Mouse (Mus musculus): ENCODE measurements at regions not wholly inside any gene's neighbourhood (a gene's known extent, or its start where the extent isn't known, plus 50 kb on each side); places are given as distances from the start of the nearest gene placed in this dataset.

- ATAC-seq (no peak), DNase-seq (ENCODE audit: low read depth, low spot score) (no peak)
- no peak for TF ChIP-seq CTCF (IDR thresholded peaks at IDR 0.05)
- ChIA-PET POLR2A (no interaction called here), CTCF (interaction anchor here (1.1 kb wide), 1 partner anchor 54 kb away, joined by 3 read pairs; no protein-coding TSS in a partner anchor)
- peaks cover 4% of the 10 kb centered on the region for H3K27me3 ChIP-seq
- in situ Hi-C loops (cut with MboI; ENCODE audit: low pct_unique_long_range_greater_than_20kb), result no loop called here
Measured at GRCm38 (mm10) chr1:128765626-128766025, 173.5 kb upstream of the Cxcr4 start.

- in situ Hi-C loops (cut with MboI; ENCODE audit: low pct_unique_long_range_greater_than_20kb), result no loop called here
- H3K27me3 ChIP-seq, result peaks cover 4% of the 10 kb centered on the region
- no peak for ATAC-seq
- POLR2A ChIA-PET, result no interaction called here
- DNase-seq (ENCODE audit: low read depth, low spot score), result no peak
- no peak for TF ChIP-seq CTCF (IDR thresholded peaks at IDR 0.05)
- CTCF ChIA-PET, result interaction anchor here (1.1 kb wide), 1 partner anchor 55 kb away, joined by 3 read pairs; no protein-coding TSS in a partner anchor
Measured at GRCm38 (mm10) chr1:128765142-128765541, 173.0 kb upstream of the Cxcr4 start.

- in situ Hi-C loops (cut with MboI; ENCODE audit: low pct_unique_long_range_greater_than_20kb), result no loop called here
- POLR2A ChIA-PET, result no interaction called here
- no peak for TF ChIP-seq CTCF (IDR thresholded peaks at IDR 0.05)
- peaks cover 4% of the 10 kb centered on the region for H3K27me3 ChIP-seq
- DNase-seq (ENCODE audit: low read depth, low spot score) (no peak), ATAC-seq (no peak)
- CTCF ChIA-PET, result no interaction called here
Measured at GRCm38 (mm10) chr1:128762854-128763253, 170.8 kb upstream of the Cxcr4 start.

- POLR2A ChIA-PET, result no interaction called here
- TF ChIP-seq CTCF (IDR thresholded peaks at IDR 0.05), result no peak
- no peak for ATAC-seq
- in situ Hi-C loops (cut with MboI; ENCODE audit: low pct_unique_long_range_greater_than_20kb), result no loop called here
- H3K27me3 ChIP-seq, result peaks cover 4% of the 10 kb centered on the region
- CTCF ChIA-PET, result no interaction called here
- no peak for DNase-seq (ENCODE audit: low read depth, low spot score)
Measured at GRCm38 (mm10) chr1:128762076-128762475, 170.0 kb upstream of the Cxcr4 start.

- in situ Hi-C loops (cut with MboI; ENCODE audit: low pct_unique_long_range_greater_than_20kb), result no loop called here
- no peak for TF ChIP-seq CTCF (IDR thresholded peaks at IDR 0.05)
- ChIA-PET CTCF (no interaction called here), POLR2A (no interaction called here)
- no peak for ATAC-seq
- DNase-seq (ENCODE audit: low read depth, low spot score), result no peak
- peaks cover 4% of the 10 kb centered on the region for H3K27me3 ChIP-seq
Measured at GRCm38 (mm10) chr1:128758802-128759481, 166.8 kb upstream of the Cxcr4 start.

- ATAC-seq (no peak), DNase-seq (ENCODE audit: low read depth, low spot score) (no peak)
- peaks cover 8% of the 10 kb centered on the region for H3K27me3 ChIP-seq
- TF ChIP-seq CTCF (IDR thresholded peaks at IDR 0.05), result no peak
- ChIA-PET POLR2A (no interaction called here), CTCF (no interaction called here)
- in situ Hi-C loops (cut with MboI; ENCODE audit: low pct_unique_long_range_greater_than_20kb), result no loop called here
Measured at GRCm38 (mm10) chr1:128758294-128758801, 166.3 kb upstream of the Cxcr4 start.

GRCm38 (mm10) chr1:128753427-128754012 lies 161.4 kb upstream of the Cxcr4 start:
- in situ Hi-C loops (cut with MboI; ENCODE audit: low pct_unique_long_range_greater_than_20kb), result no loop called here
- no peak for TF ChIP-seq CTCF (IDR thresholded peaks at IDR 0.05)
- POLR2A ChIA-PET, result no interaction called here
- H3K27me3 ChIP-seq, result peaks cover 4% of the 10 kb centered on the region
- CTCF ChIA-PET, result no interaction called here
- no peak for DNase-seq (ENCODE audit: low read depth, low spot score)
- ATAC-seq, result no peak

GRCm38 (mm10) chr1:128749437-128749994 lies 157.4 kb upstream of the Cxcr4 start:
- peaks cover 4% of the 10 kb centered on the region for H3K27me3 ChIP-seq
- no peak for DNase-seq (ENCODE audit: low read depth, low spot score)
- no peak for TF ChIP-seq CTCF (IDR thresholded peaks at IDR 0.05)
- ChIA-PET POLR2A (interaction anchor here (0.6 kb wide), 1 partner anchor 200 kb away, joined by 6 read pairs; no protein-coding TSS in a partner anchor), CTCF (no interaction called here)
- in situ Hi-C loops (cut with MboI; ENCODE audit: low pct_unique_long_range_greater_than_20kb), result no loop called here
- no peak for ATAC-seq

- DNase-seq (ENCODE audit: low read depth, low spot score) (no peak), ATAC-seq (no peak)
- in situ Hi-C loops (cut with MboI; ENCODE audit: low pct_unique_long_range_greater_than_20kb), result no loop called here
- no peaks in the 10 kb centered on the region for H3K27me3 ChIP-seq
- POLR2A ChIA-PET, result interaction anchor here (0.7 kb wide), 1 partner anchor 46 kb away, joined by 7 read pairs; no protein-coding TSS in a partner anchor
- TF ChIP-seq CTCF (IDR thresholded peaks at IDR 0.05), result no peak
- CTCF ChIA-PET, result no interaction called here
Measured at GRCm38 (mm10) chr1:128747196-128747790, 155.2 kb upstream of the Cxcr4 start.

GRCm38 (mm10) chr1:128746461-128747009 lies 154.4 kb upstream of the Cxcr4 start:
- POLR2A ChIA-PET, result no interaction called here

More at GRCm38 (mm10) chr1:128746461-128747009, 154.4 kb upstream of the Cxcr4 start:
- no peaks in the 10 kb centered on the region for H3K27me3 ChIP-seq
- CTCF ChIA-PET, result no interaction called here
- DNase-seq (ENCODE audit: low read depth, low spot score), result no peak
- in situ Hi-C loops (cut with MboI; ENCODE audit: low pct_unique_long_range_greater_than_20kb), result no loop called here
- no peak for TF ChIP-seq CTCF (IDR thresholded peaks at IDR 0.05)
- no peak for ATAC-seq

All from Patski (cell line).